Mouse (Mus musculus): ENCODE results near the gene Actg2.

Gene Actg2

DNA sequence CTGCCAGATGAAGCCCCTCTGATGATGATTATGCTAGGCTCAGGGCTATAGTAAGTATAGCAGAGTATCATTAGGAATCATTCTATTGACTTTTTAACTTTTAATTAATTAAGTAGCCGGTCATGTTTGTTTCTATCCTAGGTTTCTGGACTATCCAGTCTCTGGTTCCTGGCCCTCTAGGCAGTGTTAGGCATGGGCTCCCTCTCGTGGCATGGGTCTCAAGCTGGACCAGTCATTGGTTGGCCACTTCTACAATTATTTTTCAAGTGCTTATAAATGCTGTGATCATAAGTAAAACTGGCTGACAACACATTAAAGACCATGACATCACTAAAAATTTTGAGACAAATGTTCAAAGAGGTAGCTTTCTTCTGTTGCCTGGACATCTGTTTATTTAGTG lies 25.9 kb downstream of the Actg2 start:
- peak; percentile 22 for DNase-seq

DNA sequence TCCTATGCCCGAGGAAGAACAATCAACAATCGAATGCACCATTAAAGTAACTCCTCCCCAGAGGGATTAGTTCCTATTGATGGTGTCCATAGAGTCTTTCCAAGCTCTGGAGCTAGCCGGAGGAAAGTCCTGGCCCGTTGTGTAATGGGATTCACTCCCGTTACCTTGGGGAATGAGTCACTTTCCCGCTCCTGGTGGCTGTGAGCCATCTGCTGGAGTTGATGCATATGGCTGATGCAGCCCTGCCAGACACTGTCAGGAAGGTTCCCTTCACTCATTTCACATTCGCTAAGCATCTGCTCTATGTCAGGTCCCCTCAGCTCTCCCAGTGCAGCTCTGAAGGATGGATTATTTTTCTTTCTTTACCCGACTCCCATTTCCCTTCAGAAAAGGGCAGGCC lies 26.6 kb downstream of the Actg2 start:
- DNase-seq = peak; percentile 29

DNA sequence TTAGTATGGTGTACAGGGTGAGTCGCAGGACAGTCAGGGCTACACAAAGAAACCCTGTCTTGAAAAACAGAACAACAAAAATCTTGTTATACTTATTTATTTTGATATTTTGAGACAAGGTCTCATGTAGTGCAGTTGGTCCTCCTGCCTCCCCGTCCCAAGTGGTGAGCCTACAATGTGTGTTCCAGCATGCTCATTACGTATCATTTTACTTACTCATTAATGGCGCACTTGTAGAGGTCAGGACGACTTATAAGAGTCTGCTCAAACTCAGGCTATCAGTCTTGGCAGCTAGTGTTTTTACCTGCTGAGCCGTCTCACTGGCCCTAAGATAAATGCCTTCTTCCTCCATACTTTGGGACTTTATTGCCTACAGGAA lies 28.9 kb downstream of the Actg2 start:
- DNase-seq = no peak

DNA sequence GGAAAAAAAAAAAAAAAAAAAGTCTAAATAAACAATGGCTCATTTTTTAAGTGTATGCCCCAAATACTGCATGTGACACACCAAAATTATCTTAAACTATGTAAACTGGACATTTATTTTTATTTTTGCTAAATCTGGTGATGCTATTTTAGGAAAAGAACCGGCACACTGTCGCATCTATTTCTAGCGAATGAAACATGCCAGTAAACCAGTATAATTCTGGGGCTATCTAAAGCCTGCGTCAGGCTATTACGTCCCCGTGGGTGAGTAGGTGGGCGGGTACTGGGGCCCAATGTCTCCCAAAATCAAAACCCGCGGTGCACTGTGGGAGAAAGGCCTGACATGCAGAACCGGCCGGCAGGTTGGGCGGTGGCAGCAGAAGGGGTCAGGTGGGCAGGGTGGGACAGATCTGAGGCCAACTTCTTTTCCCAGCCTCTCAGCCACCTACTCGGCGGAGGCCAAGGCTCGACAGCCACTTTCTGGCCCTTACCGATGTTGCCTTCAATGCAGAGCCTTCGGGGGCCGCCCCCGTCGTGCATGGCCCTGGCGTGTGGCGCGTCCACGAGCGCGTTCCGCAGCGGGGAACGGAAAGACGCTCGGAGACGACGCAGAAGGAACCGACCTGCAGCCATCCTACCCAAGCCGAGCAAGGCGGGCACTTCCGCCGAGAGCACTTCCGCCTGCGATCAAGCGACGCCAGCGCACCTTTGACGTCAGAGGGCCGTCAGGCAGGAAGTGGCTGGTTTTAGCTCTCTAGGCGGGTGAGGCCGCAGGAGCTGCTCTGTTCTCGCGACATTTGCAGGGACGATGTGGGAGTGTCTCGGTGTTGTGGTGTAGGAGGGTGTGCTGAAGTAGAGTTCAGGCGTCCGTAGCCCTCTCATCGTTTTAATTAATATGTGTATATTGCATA lies 29.6 kb downstream of the Actg2 start, which contains the start of gene Dguok:
Dguok (minus strand) TSS at position 712 of the 910 bp plus-strand sequence.
- peak; percentile 98 for DNase-seq

DNA sequence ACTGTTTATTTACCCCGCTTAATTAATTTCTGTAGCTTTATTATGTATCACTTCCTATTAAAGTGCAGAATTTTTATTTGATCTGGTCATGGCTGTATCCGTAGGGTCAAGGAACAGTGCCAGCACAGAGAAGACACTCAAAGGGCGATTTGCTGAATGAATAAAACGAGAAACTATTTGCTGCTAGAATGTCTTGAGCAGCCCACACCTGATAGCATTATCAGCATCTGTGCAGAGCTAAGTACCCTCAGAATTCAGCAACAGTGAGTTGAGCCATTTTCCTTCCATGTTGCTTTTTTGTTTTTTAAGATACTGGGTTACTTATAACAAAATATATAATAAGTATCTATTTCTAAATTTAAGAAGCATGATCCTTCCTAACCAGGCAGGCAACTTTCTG lies 30.5 kb downstream of the Actg2 start:
- DNase-seq = no peak

DNA sequence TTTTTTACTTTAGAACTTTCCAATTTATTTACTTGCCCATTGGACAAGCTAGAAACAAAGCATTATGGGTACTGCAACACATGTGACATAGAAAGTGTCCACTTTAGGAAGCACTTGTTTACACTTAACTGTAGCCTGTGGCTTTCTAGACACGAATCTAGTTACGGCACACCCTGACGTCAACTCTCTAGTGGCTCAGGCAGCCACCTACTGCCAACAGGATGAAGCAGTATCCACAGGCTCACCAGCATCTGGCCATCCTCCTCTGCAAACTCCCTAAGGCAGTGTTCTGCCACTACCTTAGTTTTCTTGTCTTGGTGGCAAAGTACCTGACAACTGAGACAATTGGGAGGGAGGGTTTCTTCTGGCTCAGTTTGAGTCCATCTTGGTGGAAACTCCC lies 32.7 kb downstream of the Actg2 start:
- no peak for DNase-seq

DNA sequence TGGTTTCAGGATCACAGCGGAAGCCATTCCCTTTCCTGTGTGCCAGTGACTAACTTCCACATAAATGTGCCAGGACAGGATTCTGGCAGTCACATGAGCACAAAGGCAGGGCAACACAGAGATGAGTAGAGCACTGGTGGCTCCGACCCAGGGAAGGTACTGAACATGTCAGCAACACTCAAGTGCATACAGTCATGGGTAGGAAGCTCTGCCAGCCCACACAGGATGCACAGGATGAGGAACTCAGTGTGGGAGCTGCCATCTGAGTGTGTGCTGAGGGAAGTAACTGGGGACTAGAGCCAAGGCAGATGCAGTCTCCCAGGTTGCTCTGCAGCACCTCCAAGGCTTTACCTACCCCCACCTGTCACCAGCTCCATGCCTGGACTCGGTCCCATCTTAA lies 33.4 kb downstream of the Actg2 start:
- DNase-seq = no peak

DNA sequence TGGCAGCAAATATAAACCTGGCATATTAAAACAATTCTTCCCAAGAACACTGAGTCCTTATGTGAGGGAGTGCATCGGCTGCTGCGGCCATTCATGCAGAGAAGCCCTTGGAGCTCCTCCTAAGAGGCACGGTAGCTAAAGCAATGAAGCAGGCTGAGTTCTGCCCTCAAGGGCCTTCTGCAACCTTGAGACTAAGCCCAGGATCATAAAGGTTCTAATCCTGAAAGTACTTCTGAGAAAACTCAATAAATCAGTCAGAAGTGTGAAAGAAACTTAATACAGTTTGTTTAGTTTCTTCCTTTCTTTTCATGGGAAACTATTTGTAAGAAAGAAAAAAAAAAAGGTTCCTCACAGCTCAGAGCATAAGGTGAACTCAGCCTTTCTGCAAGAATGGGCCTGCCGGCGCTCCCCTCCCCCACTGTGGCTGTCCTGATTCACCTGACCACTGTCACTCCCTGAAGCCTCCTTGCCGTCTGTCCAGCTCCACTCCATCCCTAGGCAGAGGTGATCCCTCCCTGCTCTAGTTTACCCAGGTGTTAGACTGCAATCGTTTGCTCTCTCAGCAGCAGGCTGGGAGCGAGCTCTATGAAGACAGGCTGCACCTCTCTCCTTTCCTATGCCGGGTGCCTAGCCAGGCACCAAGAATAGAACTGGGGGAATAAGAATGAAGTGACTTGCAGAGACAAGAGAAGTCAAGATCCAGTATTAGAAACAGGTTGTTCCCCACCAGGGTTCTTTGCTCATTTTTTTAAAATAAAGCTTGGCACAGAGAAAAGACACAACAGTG lies 34.3 kb downstream of the Actg2 start:
- DNase-seq = no peak

DNA sequence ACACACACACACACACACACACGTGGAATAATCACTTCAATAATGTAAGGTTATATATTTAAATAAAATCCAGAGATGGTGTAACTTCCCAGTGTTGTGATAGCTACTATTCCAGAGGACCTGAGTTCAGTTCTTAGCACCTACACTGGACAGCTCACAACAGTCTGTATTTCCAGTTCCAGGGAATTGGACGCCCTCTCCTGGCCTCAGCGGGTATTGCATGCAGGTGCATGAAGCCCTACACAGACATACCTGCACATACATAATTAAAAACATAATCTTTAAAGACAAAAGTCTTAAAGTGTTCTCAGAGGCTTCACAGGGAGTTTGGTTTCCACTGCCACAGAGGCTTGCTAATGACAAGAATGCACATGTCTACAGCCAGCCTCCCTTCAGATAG lies 35.6 kb downstream of the Actg2 start:
- DNase-seq = no peak

DNA sequence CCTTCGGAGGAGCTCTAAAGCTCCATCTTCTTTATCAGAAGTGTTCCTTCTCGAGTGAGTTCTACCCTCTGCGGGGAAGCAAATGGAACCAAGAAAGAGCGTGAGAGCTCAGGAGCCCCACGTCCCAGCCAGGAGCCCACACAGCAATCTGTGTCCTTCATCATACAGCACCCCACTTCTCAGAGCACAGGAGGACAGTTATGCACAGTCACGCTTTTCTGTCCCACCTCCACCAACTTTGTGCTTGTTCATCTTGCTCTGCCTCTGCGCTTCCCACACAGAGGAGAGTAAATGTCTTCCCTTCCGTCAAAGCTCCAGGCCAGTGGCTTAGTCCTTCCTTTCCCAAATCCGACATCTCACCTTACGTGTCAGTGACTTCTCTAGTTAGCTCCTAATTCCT lies 37.0 kb downstream of the Actg2 start:
- no peak for DNase-seq

DNA sequence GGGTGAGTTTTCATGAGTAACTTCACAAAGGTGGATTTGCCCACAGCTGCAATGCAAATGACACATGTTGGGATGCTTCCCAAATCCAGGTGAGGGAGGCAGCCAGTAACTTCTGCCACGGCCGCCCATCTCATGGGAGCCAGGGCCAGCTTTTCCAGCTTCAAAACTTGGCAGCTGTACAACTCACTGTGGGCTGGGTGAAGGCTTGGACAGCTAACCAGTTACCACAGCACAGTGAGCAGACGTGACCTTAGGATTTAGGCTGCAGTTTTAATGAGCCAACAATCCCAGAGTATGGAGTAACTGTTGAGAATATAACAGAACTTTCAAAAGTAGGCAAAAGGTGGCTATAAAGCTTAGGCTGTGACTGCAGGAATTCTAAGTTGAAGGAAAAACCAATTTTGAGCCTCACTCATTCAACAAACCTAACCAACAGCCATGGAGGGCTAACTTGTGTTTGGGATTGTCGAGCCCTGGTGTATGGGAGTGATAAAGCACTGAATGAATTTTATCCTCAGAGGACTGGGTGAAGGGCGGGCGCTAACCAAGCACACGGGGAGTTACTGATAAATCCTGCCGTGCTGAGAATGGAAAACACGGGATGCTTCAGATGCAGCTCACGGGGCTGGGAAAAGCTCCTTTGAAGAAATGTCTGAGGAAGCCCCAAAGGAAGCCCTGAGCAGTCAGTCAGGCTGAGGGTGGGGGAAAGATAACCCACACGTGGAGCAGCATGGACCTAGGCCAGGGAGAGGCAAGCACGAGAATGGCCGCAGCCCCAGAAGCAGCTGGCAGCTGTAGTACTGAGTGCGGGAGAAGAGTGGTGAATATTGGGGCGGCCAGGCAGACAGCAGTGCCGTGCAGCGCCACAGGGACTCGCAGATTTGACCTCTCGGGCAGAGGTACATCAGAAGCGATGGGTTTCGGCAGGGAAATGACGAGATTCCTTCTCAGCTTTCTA lies 39.0 kb downstream of the Actg2 start:
- peak; percentile 77 for DNase-seq

DNA sequence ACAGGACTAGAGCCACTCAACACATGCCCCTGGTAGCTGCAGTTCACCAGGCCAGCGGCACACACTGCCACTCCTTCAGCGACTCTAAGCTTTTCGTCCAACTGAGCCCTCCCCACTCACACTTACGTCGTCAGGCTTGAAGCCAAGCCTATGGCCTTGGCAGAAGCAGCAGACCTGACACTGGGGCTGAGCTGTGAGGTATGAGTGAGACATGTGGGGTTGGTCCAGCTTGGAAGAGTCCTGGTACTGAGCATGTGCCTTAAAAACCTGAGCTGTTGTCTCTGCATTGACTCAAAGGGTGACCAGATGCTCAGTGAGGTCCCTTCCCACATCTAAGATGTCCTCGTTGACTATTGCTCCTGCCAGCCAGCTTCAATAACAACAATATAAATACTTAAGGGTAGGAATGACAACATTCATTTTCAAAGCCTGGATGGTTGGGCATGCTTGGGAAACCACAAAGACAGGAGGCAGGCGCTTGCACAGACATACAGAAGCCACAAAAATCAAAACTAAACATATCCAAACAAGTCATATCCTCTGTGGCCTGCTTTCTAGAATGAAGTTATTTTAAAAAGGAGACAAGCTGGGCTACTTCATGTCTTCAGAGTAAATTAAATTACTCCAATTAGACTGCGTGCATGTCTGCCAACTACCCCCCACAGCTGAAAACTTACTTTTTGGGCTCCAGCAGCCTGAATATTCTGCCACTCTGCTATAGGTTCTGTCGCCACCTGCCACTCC lies 39.9 kb downstream of the Actg2 start:
- no peak for DNase-seq

DNA sequence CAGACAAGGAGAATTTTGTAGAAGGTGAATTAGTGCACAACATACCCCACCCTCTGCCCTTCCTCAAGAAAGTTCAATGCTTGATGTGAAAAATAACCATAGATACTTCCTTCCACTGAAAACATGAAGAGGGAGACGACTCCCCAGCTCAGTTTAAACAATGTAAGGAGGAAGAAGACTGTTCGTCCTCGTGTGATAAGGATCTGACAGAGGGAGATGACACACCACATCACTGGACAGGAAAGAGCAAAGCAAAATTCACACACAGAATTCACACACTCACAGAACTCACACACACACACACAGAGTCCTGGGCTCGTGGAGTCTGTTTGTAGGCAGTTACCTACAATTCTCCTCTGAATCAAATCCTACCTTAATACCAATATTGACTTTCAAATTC lies 45.4 kb downstream of the Actg2 start:
- no peak for DNase-seq

DNA sequence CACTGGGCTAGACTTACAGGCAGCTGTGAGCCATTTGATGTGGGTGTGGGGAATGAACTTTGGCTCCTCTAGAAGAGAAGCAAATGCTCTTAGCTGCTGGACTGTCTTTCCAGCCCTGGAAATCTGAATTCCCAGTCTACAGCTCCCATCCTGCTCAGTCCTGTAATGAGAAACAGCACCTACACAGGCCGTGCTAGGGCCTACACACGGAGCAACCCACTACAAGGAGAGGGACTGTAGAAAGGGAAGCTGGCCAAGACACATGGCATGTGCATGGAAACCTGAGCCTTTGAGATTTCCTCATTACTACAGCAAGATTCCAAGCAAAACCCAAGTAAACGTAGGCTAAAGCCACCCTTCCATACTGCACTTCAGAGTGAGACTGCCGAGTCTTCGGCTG lies 47.9 kb downstream of the Actg2 start:
- no peak for DNase-seq

DNA sequence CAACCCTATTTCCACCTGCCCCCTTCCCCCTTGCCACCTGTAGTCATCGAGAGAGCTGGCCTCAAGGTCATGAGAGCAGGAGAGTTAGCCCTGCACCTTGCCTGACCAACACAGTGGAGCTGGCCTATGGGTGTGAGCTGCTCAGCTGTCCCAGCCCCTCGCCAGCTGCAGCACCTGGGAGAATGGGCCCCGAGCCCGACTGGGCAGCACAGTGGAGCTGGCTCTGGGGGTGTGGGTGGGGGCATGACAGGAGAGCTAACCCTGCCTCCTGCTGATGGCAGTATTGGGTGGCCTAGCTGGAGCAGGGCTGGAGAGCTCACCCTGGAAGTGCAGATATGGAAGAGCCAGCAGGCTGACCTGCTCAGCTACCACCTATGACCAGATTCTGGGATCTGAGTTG lies 48.8 kb downstream of the Actg2 start:
- no peak for DNase-seq

DNA sequence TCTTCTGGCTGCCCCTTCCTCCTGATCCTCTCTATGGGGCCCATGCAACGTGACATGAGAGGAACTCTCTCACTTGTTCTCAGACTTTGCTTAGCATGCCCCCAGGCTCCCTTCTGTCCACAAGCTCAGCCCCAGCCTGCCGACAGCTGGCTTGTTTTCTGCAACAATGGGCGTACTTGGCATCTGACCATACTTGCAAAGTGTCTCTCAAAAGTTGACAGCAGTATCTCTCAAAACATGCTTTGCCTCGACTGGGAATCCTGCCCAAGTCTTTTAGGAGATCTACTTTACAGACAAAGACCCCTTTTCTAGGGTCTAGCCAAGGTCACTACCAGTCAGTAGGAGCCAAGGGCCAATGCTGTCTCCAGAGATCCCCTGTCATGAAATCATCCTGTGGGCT lies 50.2 kb downstream of the Actg2 start:
- peak; percentile 28 for DNase-seq

DNA sequence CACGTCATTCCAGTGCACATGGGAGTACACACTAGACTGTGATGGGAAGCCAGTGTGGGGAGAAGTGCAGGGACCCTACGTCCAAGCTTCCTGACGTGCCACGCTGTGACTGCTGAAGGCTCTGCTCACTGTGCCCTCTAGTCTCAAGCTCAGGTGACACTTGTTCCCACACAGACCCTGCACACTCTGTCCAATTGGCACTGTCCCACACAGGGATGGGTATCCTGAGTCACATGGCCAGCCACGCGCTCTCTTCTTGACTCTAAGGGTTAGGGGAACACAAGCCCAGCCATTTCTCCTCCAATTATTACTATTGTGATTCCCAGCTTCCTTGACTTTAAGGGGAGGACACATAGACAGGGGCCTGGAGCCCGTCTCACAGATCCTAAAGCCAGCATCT lies 52.3 kb downstream of the Actg2 start:
- no peak for DNase-seq

DNA sequence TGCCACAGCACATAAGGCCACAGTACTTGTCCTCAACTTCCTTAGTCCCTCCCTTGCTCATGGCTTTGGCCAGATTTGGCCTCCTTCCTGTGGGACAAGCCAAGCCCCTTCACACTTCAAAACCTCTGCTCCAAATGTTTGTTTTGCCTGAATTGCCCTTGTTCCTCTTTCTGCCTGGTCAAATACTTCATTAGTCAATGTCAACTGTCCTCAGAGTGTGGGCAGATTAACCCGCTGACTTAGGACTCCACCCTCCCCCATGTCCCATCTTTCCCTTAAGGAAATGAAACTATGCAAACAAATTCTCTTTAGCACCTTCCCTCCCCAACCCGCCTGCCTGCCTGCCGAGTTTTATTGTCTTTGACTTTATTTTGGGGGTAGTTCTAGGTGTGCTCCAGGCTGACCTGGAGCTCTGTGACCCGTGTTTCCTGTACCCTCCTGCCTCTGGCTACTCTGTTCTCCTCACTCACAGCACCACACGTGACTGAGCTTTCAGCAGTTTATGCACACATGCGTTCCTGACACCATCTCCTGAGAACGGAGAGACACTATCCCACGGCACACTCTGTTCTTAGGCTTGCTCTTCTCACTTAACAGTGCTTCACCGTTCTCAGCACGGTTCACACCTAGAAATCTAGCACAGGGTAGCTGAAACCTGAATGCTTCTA lies 53.5 kb downstream of the Actg2 start:
- peak; percentile 52 for DNase-seq

DNA sequence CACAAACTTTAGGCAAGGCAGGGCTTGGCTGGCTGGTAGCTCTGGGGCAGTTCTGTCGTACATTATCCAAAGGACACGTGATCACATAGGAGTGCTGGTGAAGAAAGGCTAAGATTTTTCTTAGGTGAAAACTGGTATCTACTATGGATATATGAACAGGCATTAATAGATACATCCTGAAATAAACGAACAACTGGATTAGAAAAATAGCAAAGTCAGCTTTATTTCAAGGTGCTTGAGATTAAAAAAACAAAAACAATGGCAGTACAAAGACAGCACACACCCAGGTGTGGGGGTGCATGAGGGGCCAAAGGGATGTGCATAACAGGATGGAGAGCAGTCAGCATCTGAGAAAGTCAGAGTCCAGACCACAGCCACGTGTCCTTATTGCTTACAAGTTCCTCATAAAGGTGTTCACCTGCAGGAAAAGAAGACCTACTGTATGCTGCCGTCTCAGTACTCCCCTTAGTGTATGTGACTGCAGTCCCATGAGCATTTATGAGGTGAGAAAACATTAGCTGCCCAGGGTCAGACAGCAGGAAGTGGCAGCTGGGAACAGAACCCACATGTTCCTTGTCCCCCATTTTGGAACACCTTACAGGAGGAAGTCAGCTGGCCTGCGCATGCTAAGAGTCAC lies 55.9 kb downstream of the Actg2 start:
- DNase-seq = no peak

DNA sequence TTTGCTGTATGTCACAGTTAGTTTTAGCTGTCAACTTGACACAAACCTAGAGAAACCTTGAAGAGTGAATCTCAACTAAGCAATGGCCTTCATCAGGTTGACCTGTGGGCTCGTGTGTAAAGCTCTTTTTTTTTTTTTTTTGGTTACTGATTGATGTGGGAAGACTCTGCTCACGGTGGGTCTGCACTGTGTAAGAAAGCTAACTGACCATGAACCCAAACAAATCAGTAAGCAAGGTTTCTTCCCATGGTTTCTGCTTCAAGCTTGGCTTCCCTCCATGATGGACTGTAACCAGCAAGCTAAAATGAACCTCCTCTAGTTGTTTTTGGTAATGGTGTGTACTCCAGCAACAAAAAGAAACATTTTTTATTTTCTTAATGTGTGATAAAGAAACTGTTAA lies 56.9 kb downstream of the Actg2 start:
- no peak for DNase-seq

DNA sequence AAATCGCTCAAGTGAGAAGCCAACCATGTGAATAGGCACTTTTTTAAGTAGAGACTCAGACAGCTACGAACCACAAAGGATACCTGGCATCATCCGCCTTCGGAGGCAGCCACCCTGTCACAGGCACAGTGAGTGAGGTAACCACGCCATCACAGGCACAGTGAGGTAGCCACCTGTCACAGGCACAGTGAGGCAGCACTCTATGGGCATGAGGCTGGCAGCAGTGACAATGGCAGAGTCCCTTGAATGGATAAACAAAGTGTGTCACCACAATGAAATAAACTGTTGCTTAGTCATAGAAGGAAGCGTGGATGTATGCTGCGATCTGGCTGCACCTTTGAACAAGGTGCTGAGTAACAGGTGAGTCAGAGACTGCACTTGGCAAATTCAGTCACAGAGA lies 57.4 kb downstream of the Actg2 start:
- DNase-seq = no peak

Measured in kidney, postnatal 14 days (tissue).